Mouse (Mus musculus) stomach, postnatal 0 days (tissue): Measurements from ENCODE around the gene Ippk.

ENCODE experiments used
- CTCF ChIP-seq: IDR thresholded peaks from 2 replicates; pipeline ENCODE4 v1.5.1; 2016; ENCODE audit warnings: antibody characterized with exemption, low read depth, mild to moderate bottlenecking, moderate library complexity
- EP300 ChIP-seq: optimal IDR thresholded peaks from 2 replicates; pipeline ENCODE3; 2016; ENCODE audit warnings: antibody characterized with exemption

DNA sequence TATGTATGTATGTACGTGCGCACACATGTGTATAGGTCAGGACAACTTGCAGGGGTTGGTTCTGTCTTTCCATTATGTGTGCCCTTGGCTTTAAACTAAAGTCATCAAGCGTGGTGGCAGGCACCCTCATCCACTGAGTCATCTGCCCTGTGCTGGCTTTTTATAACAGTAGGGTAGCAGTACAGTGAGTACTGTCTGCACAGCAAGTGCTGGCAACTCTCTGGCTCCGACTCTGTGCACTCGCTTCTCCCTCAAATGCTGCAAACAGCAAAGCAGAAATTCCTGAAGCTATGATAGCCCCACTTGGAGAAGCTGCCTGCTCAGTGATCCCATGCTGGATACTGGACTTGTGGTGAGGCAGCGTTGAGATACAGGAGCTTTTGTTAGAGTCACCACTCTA, 23.4 kb downstream of the Ippk start:
- TF ChIP-seq CTCF (no peak), EP300 (no peak)
